Mouse (Mus musculus) ES-E14 (cell line): ENCODE measurements at regions not wholly inside any gene's neighbourhood (a gene's known extent, or its start where the extent isn't known, plus 50 kb on each side); places are given as distances from the start of the nearest gene placed in this dataset.

Source experiments
- ZC3H11A ChIP-seq: IDR thresholded peaks from 2 replicates; pipeline ENCODE4 v1.6.1; 2012; ENCODE audit warnings: low read depth, mild to moderate bottlenecking, inconsistent platforms, low read length, borderline replicate concordance
- ZNF384 ChIP-seq: IDR thresholded peaks from 2 replicates; pipeline ENCODE4 v1.6.1; 2012; ENCODE audit warnings: low read depth, low read length, inconsistent platforms

DNA sequence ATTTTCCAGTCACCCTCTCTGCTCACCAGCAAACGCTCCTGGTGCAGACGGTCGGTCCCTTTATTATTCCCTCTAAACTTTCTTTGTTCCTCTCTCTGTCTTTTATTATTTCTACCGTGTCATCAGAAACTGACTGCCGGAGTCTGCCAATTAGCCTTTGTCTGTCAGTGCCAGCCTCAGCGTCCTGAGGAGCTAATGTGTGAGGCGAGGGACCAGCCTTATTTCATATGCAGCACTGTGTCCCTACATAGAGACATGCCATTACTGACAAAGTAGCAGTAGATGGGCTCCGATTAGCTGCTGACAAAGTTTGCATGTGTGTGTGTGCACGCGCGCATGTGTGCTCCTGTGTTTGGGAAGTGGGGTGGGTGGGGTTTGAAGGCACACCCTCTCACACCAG, 82.6 kb upstream of the Zfp64 start:
- TF ChIP-seq ZC3H11A (no peak), ZNF384 (no peak)
